Mouse (Mus musculus): Measurements from ENCODE around the gene Kpna6.

GRCm38 (mm10) chr4:129610026-129610425 is 62.5 kb downstream of the Kpna6 start:
- TF ChIP-seq CTCF (IDR thresholded peaks at IDR 0.05; ENCODE audit: low read depth) (no peak), EP300 (optimal IDR thresholded peaks at IDR 0.05) (no peak)
